Mouse (Mus musculus) small intestine, adult 2 months (tissue): ENCODE measurements around the gene Larp1. TPM values are rescaled to one million over a fixed set of nuclear protein-coding genes. Genes with fewer than 3 reads are reported as not detected.

Source experiments
- H3K27ac ChIP-seq: fragments of 200-500 bp; 2 replicates; pipeline ENCODE4 v1.5.1; 2012; ENCODE audit warnings: low read depth, low read length, control low read depth, inconsistent platforms; ENCODE audit not compliant: insufficient read depth
- H3K27me3 ChIP-seq: fragments of 200-500 bp; 2 replicates; pipeline ENCODE4 v1.6.1; 2012; ENCODE audit warnings: mild to moderate bottlenecking, moderate library complexity, low read length, inconsistent platforms; ENCODE audit not compliant: control insufficient read depth, insufficient read depth
- H3K36me3 ChIP-seq: fragments of 200-500 bp; 2 replicates; pipeline ENCODE4 v1.6.1; 2012; ENCODE audit warnings: mild to moderate bottlenecking, low read length, control low read depth, inconsistent platforms; ENCODE audit not compliant: control insufficient read depth, insufficient read depth
- H3K4me1 ChIP-seq: fragments of 200-500 bp; 2 replicates; pipeline ENCODE4 v1.6.1; 2012; ENCODE audit warnings: low read length, inconsistent platforms, mixed read lengths; ENCODE audit not compliant: control insufficient read depth, insufficient read depth, insufficient read length
- H3K4me3 ChIP-seq: fragments of 200-500 bp; 2 replicates; pipeline ENCODE4 v1.5.1; 2012; ENCODE audit warnings: low read depth, mild to moderate bottlenecking, control low read depth, inconsistent platforms, low read length, moderate library complexity
- CTCF ChIP-seq: fragments of 200-500 bp; IDR thresholded peaks from 2 replicates; pipeline ENCODE4 v1.5.1; 2012; ENCODE audit warnings: low read depth, mild to moderate bottlenecking, control low read depth, inconsistent platforms, low read length, moderate library complexity, mixed read lengths; ENCODE audit not compliant: insufficient replicate concordance, insufficient read length; ENCODE audit errors: extremely low read depth
- POLR2A ChIP-seq: fragments of 200-500 bp; IDR thresholded peaks from 2 replicates; pipeline ENCODE4 v1.6.1; 2012; ENCODE audit warnings: low read depth, mild to moderate bottlenecking, control low read depth, inconsistent platforms, low read length, moderate library complexity
- WGBS: fragments of 180-500 bp; shearing (Covaris S2); methylation state at CpG from one replicate; pipeline ENCODE4 v1.1.7; 2018; 5-methylcytosine and 5-hydroxymethylcytosine counted together
- polyA plus RNA-seq: library from polyadenylated mRNA; depleted of rRNA; stranded (reverse); fragments of >200 nt; gene quantifications from 2 replicates; pipeline ENCODE4 v1.2.3, GENCODE M21; 2012

The Larp1 gene
- polyA plus RNA-seq, 1 experiment: 25.9 TPM

DNA sequence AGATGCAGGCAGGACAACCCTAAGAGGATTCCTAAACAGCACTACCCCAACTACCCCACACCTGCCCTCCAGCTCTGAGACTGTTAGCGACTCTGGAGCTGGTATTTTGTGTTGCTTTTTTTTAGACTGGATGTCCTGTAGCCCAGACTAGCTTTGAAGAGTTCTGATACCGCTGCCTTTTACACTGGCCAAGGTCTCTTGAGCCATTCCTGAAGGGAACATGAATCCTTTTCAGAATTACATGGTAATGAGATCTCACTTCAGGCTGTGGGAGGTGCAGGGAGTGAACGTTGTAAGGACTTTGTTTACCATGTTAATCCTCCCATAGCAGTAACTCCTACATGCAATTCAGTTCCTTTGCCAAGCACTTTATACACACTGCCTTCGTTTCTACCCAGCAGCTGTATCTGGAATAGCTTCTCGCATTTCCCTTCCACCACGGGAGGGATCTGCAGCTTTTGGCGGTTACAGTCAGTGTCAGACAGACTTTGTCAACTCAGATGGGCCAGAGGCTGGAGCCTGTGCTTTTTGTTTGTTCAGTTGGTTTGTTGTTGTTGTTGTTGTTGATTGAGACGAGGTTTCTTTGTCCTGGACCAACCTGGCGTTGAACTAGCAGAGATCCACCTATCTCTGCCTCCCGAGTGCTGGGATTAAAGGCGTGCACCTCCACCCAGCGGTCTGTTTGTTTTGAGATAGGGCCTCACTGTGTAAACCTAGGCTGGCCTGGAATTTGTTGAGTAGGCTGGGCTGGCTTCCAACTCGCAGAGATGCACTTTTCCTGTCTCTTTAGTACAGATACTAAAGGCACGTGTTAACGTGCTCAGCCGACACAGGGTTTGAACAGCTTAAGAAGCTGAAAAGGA is 25.2 kb upstream of the Larp1 start:
- no peaks in the 10 kb centered on the region for H3K27me3 ChIP-seq

DNA sequence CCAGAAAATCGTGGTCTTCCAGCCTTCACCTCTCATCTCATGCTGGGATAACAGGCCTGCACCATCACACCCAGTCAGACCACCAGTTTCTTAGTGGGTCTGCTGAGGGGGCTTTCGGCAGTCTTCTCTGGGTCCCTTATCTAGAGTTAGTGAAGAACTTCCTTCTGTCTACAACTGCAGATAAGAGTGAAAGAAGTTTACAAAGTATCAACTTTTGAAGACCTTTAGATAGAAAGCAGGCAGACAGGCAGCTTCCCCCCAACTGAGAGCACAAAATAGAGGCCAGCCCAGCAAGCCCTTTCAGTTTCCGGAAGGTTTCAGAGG is 24.6 kb upstream of the Larp1 start:
- Histone ChIP-seq H3K36me3 (no peaks in the 10 kb centered on the region), H3K4me1 (peaks cover 24% of the 10 kb centered on the region), H3K4me3 (no peak overlapping the region), H3K27me3 (no peaks in the 10 kb centered on the region), H3K27ac (peak overlapping the region; percentile 80)
- WGBS: 14% methylated on average over 3 of the region's 3 CpGs
- TF ChIP-seq POLR2A: no peak
- TF ChIP-seq CTCF: no peak

More for the DNA sequence above, 25.2 kb upstream of the Larp1 start:
- peaks cover 24% of the 10 kb centered on the region for H3K4me1 ChIP-seq
- peak overlapping the region; percentile 80 for H3K27ac ChIP-seq
- 25% methylated on average over 16 of the region's 16 CpGs for WGBS
- no peak overlapping the region for H3K4me3 ChIP-seq
- no peak for TF ChIP-seq POLR2A
- TF ChIP-seq CTCF: no peak
- no peaks in the 10 kb centered on the region for H3K36me3 ChIP-seq

- Histone ChIP-seq H3K27me3 (no peaks in the 10 kb centered on the region), H3K4me3 (no peak overlapping the region), H3K4me1 (peaks cover 21% of the 10 kb centered on the region; the same call in 1 of the 2 replicates), H3K27ac (peak overlapping the region; percentile 76), H3K36me3 (no peaks in the 10 kb centered on the region)
- no peak for TF ChIP-seq CTCF
- TF ChIP-seq POLR2A: no peak
- 71% methylated on average over 3 of the region's 3 CpGs for WGBS
These were observed 23.4 kb upstream of the Larp1 start for GRCm38 (mm10) chr11:57985485-57985884.

DNA sequence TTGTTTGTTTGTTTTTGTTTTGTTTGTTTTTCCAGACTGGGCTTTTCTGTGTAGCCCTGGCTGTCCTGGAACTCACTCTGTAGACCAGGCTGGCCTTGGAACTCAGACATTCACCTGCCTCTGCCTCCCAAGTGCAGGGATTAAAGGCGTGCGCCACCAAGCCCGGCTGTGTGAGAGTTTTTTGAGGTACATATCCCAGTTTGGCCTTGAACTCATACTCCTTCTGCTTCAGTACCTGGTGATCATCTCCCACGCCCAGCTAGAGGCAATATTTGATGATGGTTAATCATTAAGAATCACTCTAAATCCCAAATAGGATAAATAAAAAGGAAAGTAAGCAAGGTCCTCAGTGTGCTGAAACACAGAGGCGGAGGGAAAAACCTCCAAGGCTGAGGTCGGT is 22.8 kb upstream of the Larp1 start:
- 28% methylated on average over 6 of the region's 6 CpGs for WGBS
- peaks cover 21% of the 10 kb centered on the region; the same call in 1 of the 2 replicates for H3K4me1 ChIP-seq
- no peaks in the 10 kb centered on the region for H3K36me3 ChIP-seq
- peak overlapping the region; percentile 76 for H3K27ac ChIP-seq
- H3K27me3 ChIP-seq: no peaks in the 10 kb centered on the region
- TF ChIP-seq POLR2A: no peak
- no peak for TF ChIP-seq CTCF
- H3K4me3 ChIP-seq: peak overlapping the region; percentile 37; the same call in 1 of the 2 replicates

GRCm38 (mm10) chr11:57986456-57986855 is 22.4 kb upstream of the Larp1 start:
- peak overlapping the region; percentile 37; the same call in 1 of the 2 replicates for H3K4me3 ChIP-seq
- no peaks in the 10 kb centered on the region for H3K36me3 ChIP-seq
- H3K27me3 ChIP-seq: no peaks in the 10 kb centered on the region
- TF ChIP-seq CTCF (no peak), POLR2A (no peak)
- H3K4me1 ChIP-seq: peaks cover 21% of the 10 kb centered on the region; the same call in 1 of the 2 replicates
- H3K27ac ChIP-seq: peak overlapping the region; percentile 76
- WGBS: 25% methylated on average over 6 of the region's 6 CpGs

DNA sequence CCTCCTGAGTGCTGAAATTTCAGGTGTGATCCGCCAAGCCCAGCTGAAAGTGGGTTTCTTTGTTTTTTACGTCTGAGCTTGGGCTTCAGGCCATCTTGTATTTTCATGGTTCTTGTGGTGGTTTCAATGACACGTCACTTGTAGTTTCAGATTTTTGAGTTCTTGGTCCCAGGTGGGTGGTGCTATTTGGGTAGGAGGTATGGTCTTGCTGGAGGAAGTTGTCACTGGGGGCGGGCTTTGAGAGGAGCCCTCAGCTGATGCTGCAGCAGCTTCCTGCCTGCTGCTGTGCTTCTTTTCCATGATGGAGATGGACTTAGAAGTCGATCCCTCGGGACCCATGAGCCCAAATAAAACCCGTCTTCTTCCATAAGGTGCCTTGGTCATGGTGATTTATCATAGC is 22.0 kb upstream of the Larp1 start:
- Histone ChIP-seq H3K27me3 (no peaks in the 10 kb centered on the region), H3K36me3 (no peaks in the 10 kb centered on the region), H3K27ac (peak overlapping the region; percentile 76), H3K4me1 (peaks cover 21% of the 10 kb centered on the region; the same call in 1 of the 2 replicates), H3K4me3 (no peak overlapping the region)
- 76% methylated on average over 7 of the region's 7 CpGs for WGBS
- TF ChIP-seq POLR2A: no peak
- TF ChIP-seq CTCF: no peak

DNA sequence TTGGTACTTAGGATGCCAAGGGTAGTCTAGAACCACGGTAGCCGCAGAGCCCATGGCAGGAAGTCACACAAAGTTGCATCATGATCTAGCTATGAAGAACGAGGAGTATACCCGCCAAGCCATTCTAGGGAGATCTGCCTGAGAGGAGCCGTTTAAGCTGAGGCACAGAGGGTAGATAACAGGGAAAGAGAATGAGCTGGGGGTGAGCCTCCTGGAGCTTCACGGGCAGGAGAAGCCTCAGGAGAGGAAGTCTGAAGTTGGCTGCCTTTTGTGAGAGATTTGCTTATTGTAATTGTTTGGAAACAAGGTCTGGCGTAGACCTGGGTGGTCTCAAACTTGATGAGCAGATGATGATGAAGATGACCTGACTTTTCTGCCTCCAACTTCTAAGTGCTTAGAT is 10.7 kb upstream of the Larp1 start:
- 71% methylated on average over 7 of the region's 7 CpGs for WGBS
- H3K27ac ChIP-seq: no peak overlapping the region
- TF ChIP-seq POLR2A (no peak), CTCF (no peak)

More for the DNA sequence above, 10.7 kb upstream of the Larp1 start:
- Histone ChIP-seq H3K4me1 (peaks cover 18% of the 10 kb centered on the region), H3K36me3 (no peaks in the 10 kb centered on the region), H3K27me3 (no peaks in the 10 kb centered on the region), H3K4me3 (no peak overlapping the region)
